Mouse (Mus musculus) gastrocnemius, adult 18-20 months (tissue): ENCODE results near the gene Vwa3b. TPM values are rescaled to one million over a fixed set of nuclear protein-coding genes. Genes with fewer than 3 reads are reported as not detected.
"Not testable (repeated sequence)": the region's sequence is repeated elsewhere in the genome, so short reads cannot be mapped to it uniquely, and the experiment has no call there.

Experiments used
- DNase-seq: peaks from one replicate; pipeline ENCODE4 v3.0.0; 2021; ENCODE audit warnings: low spot score
- long read RNA-seq, 2 experiments: library from polyadenylated mRNA; stranded (forward); transcript quantifications; one replicate each; pipeline ENCODE4 v2.0.0; 2021
- total RNA-seq, 2 experiments: library from RNA; stranded (reverse); gene quantifications; 2 replicates each; pipeline ENCODE4 v1.2.3; 2021

The Vwa3b gene
- total RNA-seq: 100 to 1,000 TPM in 1 of 2 experiments, 10 to 100 TPM in 1; 85.9 to 109 TPM
- long read RNA-seq, experiment 1, partial matches to known transcripts: 10 of 31 reads
- long read RNA-seq, experiment 1, other reads (novel, unspliced or antisense): 21 of 31 reads
- long read RNA-seq, experiment 2, partial matches to known transcripts: 5 of 24 reads
- long read RNA-seq, experiment 2, other reads (novel, unspliced or antisense): 18 of 24 reads

GRCm38 (mm10) chr1:37025962-37026686, at the start of gene Vwa3b:
Gene Vwa3b (plus strand): TSS chr1:37026596.
- DNase-seq: no peak

- DNase-seq: no peak
Measured at GRCm38 (mm10) chr1:36976770-36977169, 49.6 kb upstream of the Vwa3b start.

- no peak for DNase-seq
Measured at GRCm38 (mm10) chr1:36982191-36982961, 44.0 kb upstream of the Vwa3b start.

DNA sequence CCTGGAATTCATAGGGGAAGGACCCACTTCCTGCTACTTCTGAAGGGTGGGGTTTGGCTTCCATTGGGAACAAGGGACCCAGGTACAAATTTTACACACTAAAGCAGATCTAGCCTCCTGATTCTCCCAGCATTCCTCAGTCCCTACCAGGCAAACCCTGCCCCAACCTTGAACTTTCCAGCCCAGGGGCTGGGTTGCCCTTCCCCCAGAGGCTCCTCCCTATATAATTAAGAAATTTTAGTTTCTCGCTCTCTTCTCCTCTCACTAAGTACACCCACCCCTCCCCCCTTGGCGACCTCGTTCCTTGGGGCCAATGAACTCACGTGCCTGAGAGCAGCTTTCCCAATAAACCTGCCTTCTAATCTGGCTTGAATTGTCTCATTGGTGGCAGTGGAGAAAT, 42.6 kb upstream of the Vwa3b start:
- DNase-seq: no peak

- DNase-seq: no peak
Measured at GRCm38 (mm10) chr1:36984406-36984805, 42.0 kb upstream of the Vwa3b start.

GRCm38 (mm10) chr1:36985896-36986295, 40.5 kb upstream of the Vwa3b start:
- no peak for DNase-seq

DNA sequence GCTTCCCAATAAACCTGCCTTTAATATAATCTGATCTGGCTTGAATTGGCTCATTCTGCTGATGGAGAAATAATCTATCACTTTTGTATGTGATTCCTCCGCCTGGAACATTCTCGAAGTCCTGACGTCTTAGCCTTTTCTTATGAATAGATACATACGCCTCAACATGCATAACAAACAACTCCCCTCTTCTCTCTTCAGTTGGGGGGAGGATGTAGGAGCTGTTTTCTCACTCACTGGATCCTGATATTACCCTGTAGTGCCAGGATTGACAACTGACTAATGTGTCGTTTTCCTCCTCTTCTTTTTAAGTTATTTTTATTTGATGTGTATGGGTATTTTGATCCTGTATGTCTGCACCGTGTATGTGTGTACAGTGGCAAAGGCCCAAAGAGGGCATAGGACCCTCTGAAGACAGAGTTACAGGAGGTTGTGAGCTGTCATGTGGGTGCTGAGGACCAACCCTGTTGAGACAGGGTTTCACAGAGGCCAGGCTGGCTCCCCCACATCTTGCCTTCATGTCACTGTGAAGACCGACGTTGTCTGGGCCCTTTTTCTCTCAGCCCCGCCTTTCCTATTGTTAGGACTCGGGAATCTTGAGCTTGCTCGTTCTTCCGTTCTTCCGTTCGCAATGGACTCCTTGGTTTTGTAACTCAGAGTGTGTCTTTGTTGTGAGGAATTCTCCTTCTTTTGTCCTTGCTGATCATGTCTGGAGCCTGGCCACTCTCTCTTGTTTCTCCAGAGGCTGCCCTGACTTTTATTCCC, 39.8 kb upstream of the Vwa3b start:
- no peak for DNase-seq

- DNase-seq: no peak
Measured at GRCm38 (mm10) chr1:36987172-36988148, 38.9 kb upstream of the Vwa3b start.

GRCm38 (mm10) chr1:36988161-36988560, 38.2 kb upstream of the Vwa3b start:
- DNase-seq: no peak

GRCm38 (mm10) chr1:36988561-36988960, 37.8 kb upstream of the Vwa3b start:
- no peak for DNase-seq

GRCm38 (mm10) chr1:36994296-36994695, 32.1 kb upstream of the Vwa3b start:
- no peak for DNase-seq

DNA sequence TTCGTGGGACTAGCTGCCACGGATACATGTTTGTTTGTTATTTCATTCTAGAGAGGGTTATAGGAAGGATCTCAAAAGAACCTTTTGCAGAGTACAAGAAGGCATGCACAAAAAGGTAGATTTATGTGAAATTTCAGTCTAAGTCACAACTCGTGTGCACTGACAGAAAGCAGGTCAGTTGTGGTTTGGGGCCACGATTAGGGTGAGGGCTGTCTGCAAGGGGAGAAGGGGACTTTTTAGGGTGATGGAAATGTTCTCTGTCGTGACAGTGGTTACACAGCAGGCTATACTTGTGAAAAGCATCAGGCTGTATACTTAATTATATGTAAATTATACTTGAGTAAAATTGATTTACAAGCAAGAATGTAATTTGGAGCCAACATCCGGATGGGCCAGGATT, 30.6 kb upstream of the Vwa3b start:
- DNase-seq: no peak

DNA sequence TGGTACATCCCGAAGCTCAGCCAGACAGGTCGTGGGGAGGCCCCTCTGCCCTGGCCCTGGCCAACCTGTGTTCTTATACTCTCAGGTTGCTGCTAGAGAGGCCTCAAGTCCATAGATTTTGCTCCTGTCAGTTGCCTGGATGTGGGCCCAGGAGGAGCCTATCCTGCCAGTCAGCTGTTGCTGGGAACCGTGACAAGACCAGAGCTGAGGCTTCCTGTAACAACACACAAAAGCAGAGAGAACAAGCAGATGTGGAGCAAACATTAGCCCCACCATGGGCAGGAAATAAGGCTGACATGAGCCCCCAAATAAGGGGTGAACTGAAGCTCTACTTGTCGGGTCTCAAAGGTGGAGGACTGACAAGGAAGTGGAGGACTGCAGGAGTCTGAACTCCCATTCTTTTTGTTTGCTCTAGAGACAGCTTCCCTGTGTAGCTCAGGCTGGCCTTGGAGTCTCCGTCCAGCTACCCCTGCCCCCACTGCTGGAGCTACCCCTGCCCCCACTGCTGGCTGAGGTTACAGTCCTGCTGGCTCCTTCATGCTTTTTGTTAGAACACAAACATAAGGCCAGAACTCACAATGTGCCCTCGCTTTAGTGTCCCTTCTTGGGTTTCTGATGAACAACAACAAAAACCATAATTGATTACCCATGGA, 29.7 kb upstream of the Vwa3b start:
- DNase-seq: peak; percentile 89

- no peak for DNase-seq
Measured at GRCm38 (mm10) chr1:37000307-37000706, 26.1 kb upstream of the Vwa3b start.

GRCm38 (mm10) chr1:37001636-37002315, 24.6 kb upstream of the Vwa3b start:
- no peak for DNase-seq

- no peak for DNase-seq
Measured at GRCm38 (mm10) chr1:37002316-37003008, 23.9 kb upstream of the Vwa3b start.

DNA sequence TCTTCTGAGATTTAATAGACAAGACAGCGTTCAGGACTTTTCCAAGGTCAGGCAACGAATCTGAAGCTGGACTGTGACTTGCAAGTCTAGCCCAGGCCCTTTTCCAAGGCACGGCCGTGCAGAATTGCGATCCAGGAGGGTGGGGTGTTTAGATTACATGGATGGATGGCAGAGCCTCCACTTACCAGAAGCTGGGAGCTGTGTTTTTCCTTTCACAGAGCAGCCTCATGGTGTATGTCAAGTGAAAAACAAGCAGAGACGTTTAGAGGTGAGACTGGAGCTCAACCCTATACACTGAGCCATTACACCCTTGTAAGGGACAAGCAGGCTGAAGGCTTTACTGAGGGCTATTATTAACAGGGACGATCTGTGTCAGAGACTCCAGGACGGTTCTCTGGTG, 21.9 kb upstream of the Vwa3b start:
- DNase-seq: peak; percentile 73

GRCm38 (mm10) chr1:37005036-37005435, 21.4 kb upstream of the Vwa3b start:
- no peak for DNase-seq

DNA sequence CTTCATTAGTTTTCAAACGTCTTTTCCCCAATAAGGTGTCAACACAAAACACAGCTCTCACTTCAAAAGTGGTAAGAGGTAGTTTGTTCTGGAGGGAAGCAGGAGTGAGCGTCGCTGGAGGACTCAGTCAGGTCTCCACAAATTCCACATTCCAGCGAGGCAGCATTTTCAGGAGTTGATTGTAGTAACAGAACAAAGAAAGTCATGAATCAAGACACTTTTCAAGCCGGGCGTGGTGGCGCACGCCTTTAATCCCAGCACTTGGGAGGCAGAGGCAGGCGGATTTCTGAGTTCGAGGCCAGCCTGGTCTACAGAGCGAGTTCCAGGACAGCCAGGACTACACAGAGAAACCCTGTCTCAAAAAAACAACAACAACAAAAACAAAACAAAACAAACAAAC, 19.9 kb upstream of the Vwa3b start:
- not testable (repeated sequence) for DNase-seq
